Mouse (Mus musculus) testis, adult 2 months (tissue): ENCODE results near the gene Etv5.

Experiments
- CTCF ChIP-seq: fragments of 200-500 bp; IDR thresholded peaks from 2 replicates; pipeline ENCODE4 v1.5.1; 2012; ENCODE audit warnings: low read depth, mild to moderate bottlenecking, inconsistent platforms, low read length, moderate library complexity; ENCODE audit not compliant: control insufficient read depth, insufficient read depth, insufficient replicate concordance
- POLR2A ChIP-seq: fragments of 200-500 bp; IDR thresholded peaks from 2 replicates; pipeline ENCODE4 v1.6.1; 2012; ENCODE audit warnings: low read depth, mild to moderate bottlenecking, inconsistent platforms, low read length, moderate library complexity; ENCODE audit not compliant: control insufficient read depth

- TF ChIP-seq POLR2A (no peak), CTCF (no peak)
Measured at GRCm38 (mm10) chr16:22377714-22378113, 61.8 kb downstream of the Etv5 start.
